Mouse (Mus musculus) brain, embryonic 18.5 days (tissue): ENCODE data around the gene Bud23.
"Not testable (repeated sequence)": the region's sequence is repeated elsewhere in the genome, so short reads cannot be mapped to it uniquely, and the experiment has no call there.

Experiments
- DNase-seq: peaks from one replicate; pipeline ENCODE4 v3.0.0-alpha.2; 2012; ENCODE audit warnings: low read depth, low spot score

Bud23 gene

GRCm38 (mm10) chr5:135072061-135072460 is 7.3 kb upstream of the Bud23 start:
- no peak for DNase-seq

- DNase-seq, result no peak
Measured at GRCm38 (mm10) chr5:135070448-135070847, 5.7 kb upstream of the Bud23 start.

GRCm38 (mm10) chr5:135066008-135066407 is 1.2 kb upstream of the Bud23 start:
- DNase-seq, result no peak

DNA sequence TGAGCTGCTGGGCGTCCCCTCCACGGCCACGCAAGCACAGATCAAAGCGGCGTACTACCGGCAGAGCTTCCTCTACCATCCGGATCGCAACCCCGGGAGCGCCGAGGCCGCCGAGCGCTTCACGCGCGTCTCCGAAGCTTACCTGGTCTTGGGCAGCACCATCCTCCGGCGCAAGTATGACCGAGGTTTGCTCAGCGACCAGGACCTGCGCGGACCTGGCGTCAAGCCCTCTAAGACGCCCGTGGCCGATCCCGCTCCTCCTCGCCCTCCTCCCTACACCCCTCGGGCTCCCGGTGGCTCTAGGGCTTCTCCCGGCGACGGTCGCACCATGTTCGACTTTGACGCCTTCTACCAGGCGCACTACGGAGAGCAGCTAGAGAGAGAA is 385 bp downstream of the Bud23 start:
- DNase-seq, result no peak

DNA sequence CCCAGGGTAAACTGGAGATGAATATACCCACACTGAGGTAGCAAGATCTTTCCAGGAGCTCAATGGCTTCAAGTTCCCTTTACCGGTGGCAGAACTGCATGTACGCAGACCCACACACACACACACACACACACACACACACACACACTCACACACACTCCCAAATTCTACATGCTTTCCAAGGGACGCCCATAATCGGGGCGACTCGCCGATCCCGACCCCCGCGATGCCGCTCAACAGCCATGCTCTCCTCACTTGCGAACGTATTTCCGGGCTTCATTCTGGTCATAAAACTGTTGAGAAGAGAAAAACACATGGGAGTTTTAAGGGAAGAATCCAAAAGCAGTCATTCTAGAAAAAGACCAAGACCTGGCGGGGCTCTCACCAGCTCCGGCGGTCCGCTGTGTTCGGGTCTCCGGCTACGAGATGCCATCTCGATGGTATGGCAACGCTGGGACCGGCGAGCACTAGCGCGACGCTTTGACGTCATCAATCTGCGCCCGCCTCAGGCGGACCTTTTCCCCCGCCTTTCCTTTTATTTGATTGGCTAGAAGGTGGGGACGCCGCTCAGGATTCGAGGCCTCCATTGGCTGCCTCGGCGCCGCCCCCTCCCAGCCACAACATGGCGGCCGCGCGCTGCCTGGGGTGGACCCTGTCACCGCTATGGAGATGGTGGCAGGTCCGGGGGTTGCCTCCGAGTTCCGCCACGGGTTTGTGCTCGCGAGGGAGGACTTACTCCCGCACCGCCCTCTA is 954 bp downstream of the Bud23 start, which contains the start of gene Dnajc30:
Gene Dnajc30 (plus strand): TSS at position 574 of the 753 bp plus-strand sequence.
- peak; percentile 93 for DNase-seq

GRCm38 (mm10) chr5:135053356-135053755 is 11.4 kb downstream of the Bud23 start:
- no peak for DNase-seq

GRCm38 (mm10) chr5:135049268-135049667 is 15.5 kb downstream of the Bud23 start:
- DNase-seq, result not testable (repeated sequence)

DNA sequence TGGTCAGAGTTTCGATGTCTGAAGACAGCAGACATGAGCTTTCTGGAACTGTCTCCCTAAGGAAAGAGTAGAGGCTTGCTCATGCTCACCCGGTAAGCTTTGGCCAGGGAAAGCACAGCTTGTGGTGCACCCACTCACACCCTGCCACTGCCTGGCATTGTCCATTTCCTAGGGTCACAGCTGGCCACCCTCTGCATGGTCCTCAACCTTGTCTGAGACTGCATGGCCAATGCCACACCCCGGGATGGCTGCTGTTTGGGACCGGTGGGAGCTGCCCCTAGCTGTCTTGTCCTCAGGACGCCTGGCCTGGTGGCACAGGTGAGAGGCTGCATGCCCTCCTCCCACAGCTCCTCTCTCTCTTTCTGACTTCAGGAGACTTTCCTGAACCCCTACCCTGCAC is 16.2 kb downstream of the Bud23 start:
- no peak for DNase-seq

DNA sequence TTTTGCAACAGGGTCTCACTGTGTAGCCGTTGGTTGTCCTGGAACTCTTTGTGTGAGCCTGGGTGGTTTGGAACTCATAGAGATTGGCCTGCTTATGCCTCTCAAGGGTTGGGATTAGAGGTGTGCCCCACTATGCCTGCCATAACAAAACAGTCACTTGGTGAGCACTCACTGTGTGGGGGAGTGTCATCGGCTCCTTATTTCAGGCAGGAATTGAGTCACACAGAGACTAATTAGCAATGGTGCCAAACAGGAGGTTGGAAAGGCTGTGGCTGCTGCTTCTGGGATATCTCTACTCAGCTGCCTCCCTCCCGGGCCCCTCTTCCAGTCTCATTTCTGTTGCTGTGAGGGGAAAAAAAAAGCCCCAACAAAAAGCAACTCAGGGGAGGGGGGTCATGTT is 20.2 kb downstream of the Bud23 start:
- DNase-seq, result no peak

DNA sequence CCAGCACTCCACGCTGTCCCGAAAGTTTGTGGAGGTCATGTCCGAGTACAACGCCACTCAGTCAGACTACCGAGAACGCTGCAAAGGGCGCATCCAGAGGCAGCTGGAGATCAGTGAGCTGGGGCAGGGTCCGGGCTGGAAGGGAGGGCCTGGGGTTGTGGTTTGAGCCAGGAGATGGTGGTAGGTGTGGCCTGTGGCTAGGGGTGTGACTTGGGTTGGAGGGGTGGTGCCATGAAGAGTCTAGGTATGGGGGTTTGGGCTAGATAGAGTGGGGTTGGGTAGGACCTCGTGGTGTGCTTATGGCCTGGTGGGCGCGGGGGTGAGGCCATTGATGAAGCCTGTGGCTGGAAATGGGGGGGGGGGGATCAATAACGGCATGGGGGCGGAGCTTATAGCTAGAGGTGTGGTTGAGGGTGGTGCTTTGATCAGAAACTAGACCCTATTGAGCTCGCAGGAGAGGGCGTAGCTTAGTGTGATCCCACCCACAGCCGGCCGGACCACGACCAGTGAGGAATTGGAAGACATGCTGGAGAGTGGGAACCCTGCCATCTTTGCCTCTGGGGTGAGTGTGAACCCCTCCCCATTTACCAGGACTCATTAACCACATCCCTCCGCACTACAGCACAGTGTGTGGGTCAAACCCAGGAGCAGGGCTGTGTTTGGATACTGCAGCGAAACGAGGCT is 22.5 kb downstream of the Bud23 start:
- DNase-seq, result no peak

GRCm38 (mm10) chr5:135040777-135041176 is 24.0 kb downstream of the Bud23 start:
- DNase-seq, result no peak

DNA sequence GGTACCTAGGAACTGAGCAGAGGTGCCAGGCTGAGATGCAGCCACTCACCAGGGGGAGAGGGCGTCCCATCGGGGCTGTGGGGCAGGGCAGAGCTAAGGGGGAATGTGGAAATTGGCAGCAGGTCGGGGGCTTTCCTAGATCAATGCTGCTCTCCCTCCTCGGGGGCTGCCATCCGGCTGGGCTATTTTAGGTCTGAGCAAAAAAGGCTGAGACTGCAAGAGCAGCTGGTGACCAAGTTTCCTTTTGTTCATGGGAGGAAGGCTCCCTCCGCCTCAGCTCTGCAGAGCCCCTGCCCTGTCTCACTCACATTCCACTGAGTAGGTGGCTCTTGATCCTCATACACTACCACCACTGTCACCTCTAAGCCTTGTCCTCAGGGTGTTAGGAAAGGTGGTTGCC is 24.7 kb downstream of the Bud23 start:
- DNase-seq, result no peak

DNA sequence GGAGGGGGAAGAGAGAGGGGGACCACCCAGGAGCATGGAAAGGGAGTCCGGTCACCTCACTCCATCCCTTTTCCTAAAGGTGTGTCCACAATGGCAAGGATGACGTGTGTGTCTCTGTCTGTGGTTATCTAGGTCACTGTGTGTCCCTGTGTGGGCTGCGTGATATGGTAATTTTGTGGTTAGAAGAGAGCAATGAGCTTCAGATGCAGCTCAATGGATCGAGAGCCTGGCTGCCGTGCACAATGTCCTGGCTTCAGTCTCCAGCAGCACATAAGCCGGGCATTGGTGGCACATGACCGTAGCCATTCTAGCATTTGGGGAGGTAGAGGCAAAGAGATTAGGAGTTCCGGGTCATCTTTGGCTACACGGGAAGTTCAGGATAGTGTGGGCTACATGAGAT is 25.2 kb downstream of the Bud23 start:
- no peak for DNase-seq

GRCm38 (mm10) chr5:135037946-135038345 is 26.8 kb downstream of the Bud23 start:
- no peak for DNase-seq

DNA sequence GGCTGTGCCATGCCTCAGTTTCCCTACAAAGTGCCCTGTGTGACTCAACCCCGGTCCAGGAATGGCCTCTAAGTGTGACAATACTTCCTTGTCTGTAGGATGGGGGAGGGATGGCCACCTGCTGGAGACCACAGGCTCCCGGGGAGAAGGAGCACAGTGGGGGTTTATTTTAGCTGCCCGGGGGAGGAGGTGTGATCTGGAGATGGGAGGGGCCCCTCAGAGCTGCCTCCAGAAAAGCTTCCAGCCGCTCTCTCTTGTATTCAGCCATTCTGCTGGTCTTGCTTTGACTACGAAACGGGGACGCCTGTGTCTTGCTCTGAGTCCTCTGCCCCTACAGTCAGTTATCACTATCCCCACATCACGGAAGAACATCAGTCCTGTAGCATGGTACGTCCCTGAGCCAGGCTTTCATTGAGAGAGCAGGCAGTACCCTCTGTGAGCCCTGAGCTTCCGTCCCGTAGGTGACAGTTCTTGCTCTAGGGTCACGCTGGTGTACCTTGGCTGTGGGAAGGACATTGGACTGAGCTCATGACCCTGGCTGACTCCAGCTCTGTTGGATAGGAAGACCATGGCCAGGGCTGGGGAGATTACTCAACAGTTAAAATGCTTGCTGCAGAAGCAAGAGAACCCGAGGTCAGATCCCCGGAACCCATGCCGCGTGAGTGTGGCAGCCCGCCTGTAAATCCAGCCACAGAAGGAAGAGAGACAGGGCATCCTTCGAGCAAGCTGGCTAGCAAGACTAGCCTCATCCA is 29.0 kb downstream of the Bud23 start:
- DNase-seq, result no peak

- no peak for DNase-seq
Measured at GRCm38 (mm10) chr5:135034593-135034992, 30.2 kb downstream of the Bud23 start.

DNA sequence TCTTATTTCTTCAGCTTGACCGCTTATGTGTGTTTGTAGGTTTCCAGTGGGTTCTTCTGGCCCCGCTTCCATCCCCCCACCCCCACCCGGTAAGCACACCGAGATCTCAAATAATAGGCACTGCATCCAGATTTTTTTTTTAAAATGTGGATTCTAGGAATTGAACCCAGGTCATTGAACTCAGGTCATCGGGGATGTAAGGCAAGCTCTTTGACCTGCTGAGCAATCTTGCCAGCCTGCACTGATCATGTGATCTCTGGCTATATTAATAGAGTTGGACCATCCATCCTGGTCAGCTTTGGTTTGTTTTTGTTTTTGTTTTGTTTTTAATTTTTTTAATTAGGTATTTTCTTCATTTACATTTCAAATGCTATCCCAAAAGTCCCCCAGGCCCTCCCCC is 32.2 kb downstream of the Bud23 start:
- no peak for DNase-seq

DNA sequence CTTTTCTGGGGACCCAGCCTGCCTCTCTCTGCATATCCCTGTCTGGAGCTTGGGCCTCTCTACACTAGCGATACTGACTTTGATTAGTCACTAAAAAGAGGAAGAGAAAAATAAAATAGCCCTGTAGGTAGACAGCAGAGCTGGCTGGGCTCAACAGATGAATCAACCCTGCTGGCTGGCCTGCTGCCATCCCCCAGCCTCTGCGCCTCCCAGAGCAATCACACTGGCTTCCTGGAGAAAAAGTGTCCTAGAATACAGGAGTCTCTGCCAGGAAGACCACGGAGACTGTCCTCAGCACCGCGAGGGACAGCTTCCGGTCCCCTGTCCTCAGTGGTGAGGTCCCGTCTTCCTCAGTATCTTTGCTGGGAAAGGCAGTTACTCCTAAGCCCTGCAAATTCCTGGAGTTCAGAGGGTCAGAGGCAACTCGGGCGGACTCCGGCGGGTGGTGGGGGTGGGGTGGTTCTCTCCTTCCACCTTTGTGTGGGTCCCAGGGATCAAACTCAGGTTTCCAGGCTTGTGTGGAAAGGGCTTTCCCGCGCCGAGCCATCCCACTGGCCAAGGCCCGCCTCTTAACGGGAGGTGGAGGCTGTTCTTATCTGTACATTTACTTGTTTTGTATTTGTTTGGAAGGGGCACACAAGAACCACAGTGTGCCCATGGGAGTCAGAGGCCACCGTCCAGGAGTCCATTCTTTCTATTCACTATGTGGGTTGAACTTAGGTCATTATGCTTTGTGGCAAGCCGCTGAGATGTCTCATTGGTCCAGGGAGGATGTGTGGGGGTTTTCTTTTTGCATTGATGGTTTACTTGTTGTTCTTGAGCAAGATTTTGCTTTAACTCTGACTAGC is 35.5 kb downstream of the Bud23 start:
- no peak for DNase-seq

- no peak for DNase-seq
Measured at GRCm38 (mm10) chr5:135025899-135026298, 38.9 kb downstream of the Bud23 start.

- no peak for DNase-seq
Measured at GRCm38 (mm10) chr5:135024665-135025224, 40.0 kb downstream of the Bud23 start.
